8 mouse cellular contexts compared by ENCODE assay signal in genomic region chr4:43578376-43579204, GRCm38 (mm10). TPM values are rescaled to one million over a fixed set of nuclear protein-coding genes. Genes with fewer than 3 reads are reported as not detected.
DNase-seq lines count a peak whose midpoint lies in the region; ATAC-seq lines count a peak whose summit lies in the region.

Rgp1 (plus strand) TSS chr4:43578715.
Gba2 (minus strand) TSS chr4:43578873.

- H3K9ac ChIP-seq in hindbrain, embryonic 14.5 days = peak within 1 kb of the TSS; percentile 89

- H3K27me3 ChIP-seq in hindbrain, embryonic 14.5 days (ENCODE audit: control insufficient read depth, insufficient read depth, low read length) = no peaks in the 10 kb centered on the region

- H3K9me3 ChIP-seq in hindbrain, embryonic 14.5 days (ENCODE audit: control insufficient read depth, low read length) = no peaks in the 10 kb centered on the region

- H3K4me2 ChIP-seq in hindbrain, embryonic 14.5 days (replicated peaks) = peak within 1 kb of the TSS; percentile 98

- peak; percentile 89 for ATAC-seq in hindbrain, embryonic 14.5 days (ENCODE audit: low FRiP score)

- under 1% methylated on average over 70 of the region's 76 CpGs for WGBS in hindbrain, embryonic 14.5 days

- peaks cover 40% of the 10 kb centered on the region for H3K36me3 ChIP-seq in hindbrain, embryonic 14.5 days (replicated peaks; ENCODE audit: control insufficient read depth, insufficient read depth)

- H3K4me3 ChIP-seq in hindbrain, embryonic 14.5 days (replicated peaks; ENCODE audit: low read length) = peak within 1 kb of the TSS; percentile 94

- H3K27ac ChIP-seq in hindbrain, embryonic 14.5 days = peak within 1 kb of the TSS; percentile 87

- peak; percentile 80 for DNase-seq in T-cell, adult 2 months (ENCODE audit: low spot score)
- peak; percentile 92 to 94 for DNase-seq in cerebellum, postnatal 25 days
- peak; percentile 86 to 87 for DNase-seq in frontal cortex, postnatal 36 days (ENCODE audit: low spot score in 2 of 2)
- DNase-seq in hindbrain, embryonic 14.5 days (ENCODE audit: low spot score) = peak; percentile 78
- peak; percentile 88 for DNase-seq in layer of hippocampus, postnatal 36 days
- DNase-seq in lung, postnatal 25 days (ENCODE audit: low spot score) = peak; percentile 91
- peak; percentile 72 for DNase-seq in retina, adult 2 months (ENCODE audit: low read depth, low spot score)
- DNase-seq in thymus, postnatal 25 days = peak; percentile 85

- H3K4me1 ChIP-seq in hindbrain, embryonic 14.5 days (replicated peaks; ENCODE audit: control insufficient read depth, insufficient read depth, low read length) = peaks cover 48% of the 10 kb centered on the region

RNA-seq across cellular contexts. Expression of gene Rgp1, which starts in this region (rescaled TPM):
- 21.7 and 25.2 TPM in 2 replicates for polyA plus RNA-seq in hindbrain, embryonic 14.5 days (2014; fragmentation: Nextera tagmentation; extraction: Ambion mirVana)
- total RNA-seq in layer of hippocampus, postnatal 36 days (2021) = 10 to 100 TPM; 43.2 to 51.2 TPM

RNA-seq across cellular contexts. Expression of gene Gba2, which starts in this region (rescaled TPM):
- 44.5 and 49.7 TPM in 2 replicates for polyA plus RNA-seq in hindbrain, embryonic 14.5 days (2014; fragmentation: Nextera tagmentation; extraction: Ambion mirVana)
- total RNA-seq in layer of hippocampus, postnatal 36 days (2021) = 10 to 100 TPM; 58.8 to 59.6 TPM

Comparison
In these comparisons a context has a peak if more than half of its experiments do, and no peak if none do; other contexts are left out.
1. Peak in every context shown above with its lines: DNase-seq, ATAC-seq, H3K4me3 ChIP-seq and H3K27ac ChIP-seq.